Mouse (Mus musculus) testis, adult 2 months (tissue): Measurements from ENCODE around the gene Sec24c.

Experiments
- CTCF ChIP-seq: fragments of 200-500 bp; IDR thresholded peaks from 2 replicates; pipeline ENCODE4 v1.5.1; 2012; ENCODE audit warnings: low read depth, mild to moderate bottlenecking, inconsistent platforms, low read length, moderate library complexity; ENCODE audit not compliant: control insufficient read depth, insufficient read depth, insufficient replicate concordance
- POLR2A ChIP-seq: fragments of 200-500 bp; IDR thresholded peaks from 2 replicates; pipeline ENCODE4 v1.6.1; 2012; ENCODE audit warnings: low read depth, mild to moderate bottlenecking, inconsistent platforms, low read length, moderate library complexity; ENCODE audit not compliant: control insufficient read depth

- no peak for TF ChIP-seq POLR2A
- TF ChIP-seq CTCF: no peak
Observed at GRCm38 (mm10) chr14:20719767-20720166, 45.7 kb downstream of the Sec24c start.
